Mouse (Mus musculus) bone marrow, adult 2 months (tissue): Measurements from ENCODE around the gene Hoxb3.

ENCODE experiments used
- CTCF ChIP-seq: fragments of 200-500 bp; IDR thresholded peaks from 2 replicates; pipeline ENCODE4 v1.5.1; 2011; ENCODE audit warnings: low read length, control low read depth; ENCODE audit not compliant: control insufficient read depth, insufficient read depth
- POLR2A ChIP-seq: fragments of 200-500 bp; IDR thresholded peaks from 2 replicates; pipeline ENCODE4 v1.6.1; 2011; ENCODE audit warnings: low read depth, mild to moderate bottlenecking, control low read depth, low read length, borderline replicate concordance; ENCODE audit not compliant: control insufficient read depth

GRCm38 (mm10) chr11:96327122-96327521 lies 4.0 kb downstream of the Hoxb3 start:
- no peak for TF ChIP-seq CTCF
- TF ChIP-seq POLR2A, result no peak
